Mouse (Mus musculus) heart, adult 11 months (tissue): ENCODE data around the gene Olfr364-ps1.

Experiments used
- DNase-seq: peaks from one replicate; pipeline ENCODE4 v3.0.0; 2022

Olfr364-ps1 gene

DNA sequence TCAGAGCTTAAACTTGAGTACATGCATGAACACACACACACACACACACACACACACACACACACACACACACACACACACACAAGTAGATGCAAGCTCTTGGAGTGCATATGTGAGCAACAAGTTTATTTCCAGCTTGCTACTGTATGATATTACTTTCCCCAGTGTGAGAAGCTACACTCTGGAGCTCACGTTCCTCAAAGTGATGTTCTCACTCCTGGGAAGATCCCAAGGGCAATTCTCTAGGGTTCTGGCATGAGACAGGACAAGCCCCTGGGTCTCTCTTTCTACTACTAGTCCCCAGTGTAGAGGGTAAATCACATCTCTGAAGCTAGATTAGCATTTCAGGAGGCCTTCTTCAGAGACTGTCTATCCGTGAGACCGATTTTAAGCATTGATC lies at the start of gene Olfr364-ps1:
Gene Olfr364-ps1 (plus strand): TSS at position 301 of the 400 bp plus-strand sequence.
- DNase-seq: no peak

DNA sequence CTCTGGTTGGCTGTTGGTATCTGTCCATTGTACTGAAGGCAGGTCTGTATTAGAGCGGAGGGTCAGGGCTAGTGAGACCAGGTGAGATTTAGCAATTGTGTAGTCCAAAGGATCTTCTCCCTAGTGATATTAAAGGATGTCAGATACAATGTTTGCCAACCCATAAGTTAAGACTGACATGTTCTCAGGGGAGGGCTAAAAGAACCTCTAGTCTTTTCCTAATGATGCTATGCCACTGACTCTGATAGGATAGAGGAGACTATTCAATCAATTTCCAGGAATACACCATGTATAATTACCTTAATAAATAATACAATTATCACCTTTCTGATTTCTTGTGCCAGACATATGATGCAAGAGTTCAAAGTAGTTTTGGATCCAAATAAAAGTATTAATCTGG lies 21.3 kb upstream of the Olfr364-ps1 start, which contains the start of gene Olfr362:
Gene Olfr362 (minus strand): TSS at position 101 of the 400 bp plus-strand sequence.
- DNase-seq: no peak

DNA sequence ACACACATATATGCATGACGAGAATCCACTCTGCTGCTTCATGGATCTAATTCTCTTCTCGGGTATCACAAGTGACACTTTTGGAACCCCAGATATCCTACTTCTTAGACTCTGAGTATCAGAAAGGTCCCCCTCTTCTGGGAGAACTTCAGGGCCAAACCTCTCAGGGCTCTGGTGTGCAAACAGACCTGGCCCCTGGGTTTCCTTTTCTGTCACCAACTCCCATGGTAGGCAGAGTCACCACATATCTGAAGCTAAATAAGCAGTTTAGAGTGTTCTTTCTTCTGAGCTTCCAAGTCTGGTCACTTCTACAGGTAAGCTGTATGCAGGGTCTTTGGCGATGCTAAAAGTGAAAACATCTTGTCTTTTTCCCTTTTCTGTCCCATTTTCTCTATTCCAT lies 48.8 kb downstream of the Olfr364-ps1 start, which contains the start of gene Olfr365:
Gene Olfr365 (plus strand): TSS at position 301 of the 400 bp plus-strand sequence.
- DNase-seq: no peak
